Mouse (Mus musculus) ES-Bruce4 (cell line): ENCODE results near the gene Otud1. TPM values are rescaled to one million over a fixed set of nuclear protein-coding genes. Genes with fewer than 3 reads are reported as not detected.

Experiments used
- H3K27ac ChIP-seq: 2 replicates; pipeline ENCODE4 v1.5.1; 2012; ENCODE audit warnings: low read length, inconsistent platforms; ENCODE audit not compliant: insufficient read depth
- H3K27me3 ChIP-seq: 2 replicates; pipeline ENCODE4 v1.6.1; 2012; ENCODE audit warnings: mild to moderate bottlenecking, low read length, inconsistent platforms; ENCODE audit not compliant: control insufficient read depth, poor library complexity, insufficient read depth, severe bottlenecking
- H3K36me3 ChIP-seq: 2 replicates; pipeline ENCODE4 v1.6.1; 2012; ENCODE audit warnings: inconsistent platforms, mild to moderate bottlenecking, low read length, moderate library complexity; ENCODE audit not compliant: control insufficient read depth, poor library complexity, insufficient read depth, severe bottlenecking
- H3K4me1 ChIP-seq: one replicate; pipeline ENCODE4 v1.8.1; 2011; ENCODE audit warnings: low read length; ENCODE audit not compliant: control insufficient read depth, insufficient read depth
- H3K4me3 ChIP-seq: 2 replicates; pipeline ENCODE4 v1.5.1; 2011; ENCODE audit warnings: low read depth, mild to moderate bottlenecking, low read length
- H3K9ac ChIP-seq: 2 replicates; pipeline ENCODE4 v1.6.1; 2012; ENCODE audit warnings: low read depth, mild to moderate bottlenecking, inconsistent platforms; ENCODE audit not compliant: poor library complexity, severe bottlenecking
- H3K9me3 ChIP-seq: replicated peaks from 2 replicates; pipeline ENCODE4 v1.6.1; 2012; ENCODE audit warnings: mild to moderate bottlenecking, low read length, inconsistent platforms; ENCODE audit not compliant: control insufficient read depth, poor library complexity, insufficient read depth, severe bottlenecking
- CTCF ChIP-seq: IDR thresholded peaks from one replicate; pipeline ENCODE4 v1.8.1; 2011; ENCODE audit warnings: low read depth, low read length
- EP300 ChIP-seq: IDR thresholded peaks from 2 replicates; pipeline ENCODE4 v1.6.1; 2011; ENCODE audit warnings: low read depth, low read length; ENCODE audit not compliant: insufficient read depth
- POLR2A ChIP-seq: IDR thresholded peaks from one replicate; pipeline ENCODE4 v1.8.1; 2011; ENCODE audit warnings: low read length; ENCODE audit not compliant: insufficient read depth
- polyA plus RNA-seq: library from polyadenylated mRNA; stranded (reverse); fragments of >200 nt; gene quantifications from 2 replicates; pipeline ENCODE4 v1.2.4, GENCODE M21; 2011; ENCODE audit warnings: low read depth; ENCODE audit not compliant: missing spikeins, insufficient read depth, insufficient read length

The Otud1 gene
- polyA plus RNA-seq, 1 experiment, result 10.7 TPM

DNA sequence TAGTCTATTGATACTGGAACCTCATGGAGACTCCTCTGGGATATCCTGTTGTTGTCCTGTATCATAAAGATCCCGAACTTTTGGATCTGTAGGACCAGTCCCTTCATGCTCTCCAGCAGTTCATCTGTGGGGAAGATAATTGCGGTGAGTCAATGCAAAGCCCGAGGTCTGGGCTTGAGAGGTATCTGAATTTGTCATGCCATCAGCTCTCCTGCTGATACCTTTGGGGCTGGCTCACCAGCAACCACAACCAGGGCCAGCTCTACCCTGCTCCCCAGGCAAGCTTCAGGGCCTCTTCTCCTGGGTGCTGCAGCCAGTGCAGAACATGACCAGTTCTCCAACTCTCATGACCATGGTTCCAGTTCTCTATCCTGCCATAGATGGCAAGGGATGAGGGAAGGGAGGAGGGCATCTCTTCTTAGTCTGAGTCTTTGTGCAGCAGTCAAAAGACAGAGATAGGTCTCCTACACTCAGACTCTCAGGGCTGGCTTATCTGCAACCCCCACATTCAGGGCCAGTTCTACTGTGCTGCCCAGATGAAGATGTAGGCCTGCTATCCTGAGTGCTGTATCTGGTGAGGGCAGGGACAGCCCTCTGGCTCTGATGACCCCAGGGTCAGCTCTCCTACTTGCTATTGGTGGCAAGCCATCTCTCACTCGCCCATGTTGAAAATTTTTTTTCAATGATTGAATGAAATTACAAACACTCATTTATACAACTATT lies 42.2 kb downstream of the Otud1 start:
- Histone ChIP-seq H3K9ac (no peak overlapping the region), H3K4me3 (no peak overlapping the region), H3K27me3 (no peaks in the 10 kb centered on the region), H3K9me3 (no peaks in the 10 kb centered on the region), H3K27ac (no peak overlapping the region), H3K4me1 (no peaks in the 10 kb centered on the region), H3K36me3 (no peaks in the 10 kb centered on the region)
- TF ChIP-seq POLR2A (no peak), CTCF (no peak)

DNA sequence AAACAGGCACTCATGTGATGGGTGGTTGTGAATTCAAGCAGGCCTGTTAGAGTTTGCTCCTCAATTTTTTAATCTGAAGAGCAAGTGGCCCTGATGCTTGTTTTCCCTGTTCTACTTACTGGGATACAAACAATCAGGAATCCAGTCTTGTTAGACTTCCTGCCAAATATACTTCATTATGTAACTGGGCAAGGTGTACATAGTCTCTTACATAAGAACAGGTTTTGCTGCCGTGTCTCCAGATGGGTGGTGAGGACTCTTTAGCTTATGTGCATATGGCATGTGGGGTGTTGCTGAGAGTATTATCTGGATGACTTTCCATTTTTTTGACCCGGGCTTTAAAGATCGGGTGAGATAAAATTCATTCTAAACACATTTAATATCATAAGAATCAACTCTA lies 43.8 kb downstream of the Otud1 start:
- H3K27me3 ChIP-seq, result no peaks in the 10 kb centered on the region
- H3K4me3 ChIP-seq, result no peak overlapping the region
- H3K9ac ChIP-seq, result no peak overlapping the region
- H3K27ac ChIP-seq, result no peak overlapping the region
- TF ChIP-seq CTCF (no peak), POLR2A (no peak), EP300 (no peak)
- no peaks in the 10 kb centered on the region for H3K4me1 ChIP-seq
- no peaks in the 10 kb centered on the region for H3K36me3 ChIP-seq
- no peaks in the 10 kb centered on the region for H3K9me3 ChIP-seq

- Histone ChIP-seq H3K4me1 (no peaks in the 10 kb centered on the region), H3K27ac (no peak overlapping the region), H3K27me3 (no peaks in the 10 kb centered on the region), H3K4me3 (no peak overlapping the region), H3K9me3 (no peaks in the 10 kb centered on the region), H3K9ac (no peak overlapping the region), H3K36me3 (no peaks in the 10 kb centered on the region)
- TF ChIP-seq CTCF (no peak), EP300 (no peak), POLR2A (no peak)
Observed at GRCm38 (mm10) chr2:19703020-19703613, 45.6 kb downstream of the Otud1 start.

DNA sequence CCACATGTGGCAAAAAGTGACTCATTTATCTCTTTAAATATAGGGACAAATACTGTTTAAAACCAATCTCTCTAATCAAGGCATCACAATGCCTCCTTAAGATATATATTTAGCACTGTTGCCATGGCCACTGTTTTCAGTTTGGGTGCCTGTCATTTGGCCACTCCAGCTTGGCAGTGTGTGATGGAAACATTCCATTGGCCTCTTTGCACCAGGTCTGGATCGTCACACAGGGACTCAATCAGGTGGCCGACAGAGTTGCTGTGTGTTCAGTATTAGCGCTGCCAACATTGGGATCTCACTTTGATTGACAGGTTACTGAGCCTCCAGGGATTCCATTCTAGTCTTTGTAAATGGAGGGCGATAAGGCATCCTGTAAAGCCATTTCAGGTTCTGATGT lies 46.1 kb downstream of the Otud1 start:
- no peak overlapping the region for H3K4me3 ChIP-seq
- H3K27ac ChIP-seq, result no peak overlapping the region
- H3K27me3 ChIP-seq, result no peaks in the 10 kb centered on the region
- no peaks in the 10 kb centered on the region for H3K4me1 ChIP-seq
- no peaks in the 10 kb centered on the region for H3K36me3 ChIP-seq
- H3K9me3 ChIP-seq, result no peaks in the 10 kb centered on the region
- no peak for TF ChIP-seq EP300
- H3K9ac ChIP-seq, result no peak overlapping the region

GRCm38 (mm10) chr2:19704272-19704671 lies 46.7 kb downstream of the Otud1 start:
- Histone ChIP-seq H3K9me3 (no peaks in the 10 kb centered on the region), H3K27ac (no peak overlapping the region), H3K4me3 (no peak overlapping the region), H3K4me1 (no peaks in the 10 kb centered on the region), H3K36me3 (no peaks in the 10 kb centered on the region), H3K27me3 (no peaks in the 10 kb centered on the region), H3K9ac (no peak overlapping the region)
- no peak for TF ChIP-seq EP300
- TF ChIP-seq POLR2A, result no peak
- TF ChIP-seq CTCF, result no peak

GRCm38 (mm10) chr2:19706886-19707285 lies 49.3 kb downstream of the Otud1 start:
- Histone ChIP-seq H3K9me3 (no peaks in the 10 kb centered on the region), H3K9ac (no peak overlapping the region), H3K36me3 (no peaks in the 10 kb centered on the region), H3K4me3 (no peak overlapping the region), H3K27ac (no peak overlapping the region), H3K4me1 (no peaks in the 10 kb centered on the region), H3K27me3 (no peaks in the 10 kb centered on the region)
- TF ChIP-seq POLR2A, result no peak
- no peak for TF ChIP-seq EP300
- TF ChIP-seq CTCF, result no peak

Other genes starting within 250 kb of the Otud1 start
- gene Ptf1a, start 212.1 kb upstream of the Otud1 start, polyA plus RNA-seq, result not detected in 2 replicates
- not detected in 2 replicates for gene 4921504E06Rik, start 103.8 kb upstream of the Otud1 start, polyA plus RNA-seq